Mouse (Mus musculus): ENCODE measurements around the gene Ptgis. TPM values are rescaled to one million over a fixed set of nuclear protein-coding genes. Genes with fewer than 3 reads are reported as not detected.
A peak's percentile ranks its signal among the peaks of the same experiment; 100 is the strongest.

Gene Ptgis
- polyA plus RNA-seq, 1 experiment: 9.1 TPM

GRCm38 (mm10) chr2:167181662-167182389 is 58.6 kb downstream of the Ptgis start:
- TF ChIP-seq CTCF (IDR thresholded peaks at IDR 0.05; ENCODE audit: control insufficient read depth, insufficient read depth, insufficient replicate concordance, low read depth, low read length): no peak
- TF ChIP-seq POLR2A (IDR thresholded peaks at IDR 0.05; ENCODE audit: control insufficient read depth, low read depth, low read length): no peak
- Histone ChIP-seq H3K4me1 (ENCODE audit: control insufficient read depth, insufficient read depth, low read length) (no peaks in the 10 kb centered on the region), H3K27me3 (ENCODE audit: control insufficient read depth, insufficient read depth, low read length) (no peaks in the 10 kb centered on the region), H3K36me3 (ENCODE audit: control insufficient read depth, insufficient read depth, low read length) (no peaks in the 10 kb centered on the region), H3K27ac (ENCODE audit: control insufficient read depth, insufficient read depth, low read depth, low read length) (no peak overlapping the region), H3K4me3 (ENCODE audit: control insufficient read depth, low read depth, low read length) (no peak overlapping the region)

- no peak overlapping the region for H3K27ac ChIP-seq (ENCODE audit: control insufficient read depth, insufficient read depth, low read depth, low read length)
- no peak overlapping the region for H3K4me3 ChIP-seq (ENCODE audit: control insufficient read depth, low read depth, low read length)
- TF ChIP-seq POLR2A (IDR thresholded peaks at IDR 0.05; ENCODE audit: control insufficient read depth, low read depth, low read length) (no peak), CTCF (IDR thresholded peaks at IDR 0.05; ENCODE audit: control insufficient read depth, insufficient read depth, insufficient replicate concordance, low read depth, low read length) (no peak)
- no peaks in the 10 kb centered on the region for H3K27me3 ChIP-seq (ENCODE audit: control insufficient read depth, insufficient read depth, low read length)
- H3K36me3 ChIP-seq (ENCODE audit: control insufficient read depth, insufficient read depth, low read length): no peaks in the 10 kb centered on the region
- H3K4me1 ChIP-seq (ENCODE audit: control insufficient read depth, insufficient read depth, low read length): no peaks in the 10 kb centered on the region
Observed at GRCm38 (mm10) chr2:167181096-167181495, 59.3 kb downstream of the Ptgis start.

GRCm38 (mm10) chr2:167179301-167179700 is 61.1 kb downstream of the Ptgis start:
- Histone ChIP-seq H3K36me3 (ENCODE audit: control insufficient read depth, insufficient read depth, low read length) (no peaks in the 10 kb centered on the region), H3K27ac (ENCODE audit: control insufficient read depth, insufficient read depth, low read depth, low read length) (no peak overlapping the region), H3K27me3 (ENCODE audit: control insufficient read depth, insufficient read depth, low read length) (no peaks in the 10 kb centered on the region), H3K4me3 (ENCODE audit: control insufficient read depth, low read depth, low read length) (no peak overlapping the region), H3K4me1 (ENCODE audit: control insufficient read depth, insufficient read depth, low read length) (no peaks in the 10 kb centered on the region)
- no peak for TF ChIP-seq POLR2A (IDR thresholded peaks at IDR 0.05; ENCODE audit: control insufficient read depth, low read depth, low read length)
- TF ChIP-seq CTCF (IDR thresholded peaks at IDR 0.05; ENCODE audit: control insufficient read depth, insufficient read depth, insufficient replicate concordance, low read depth, low read length): no peak

- H3K27ac ChIP-seq (ENCODE audit: control insufficient read depth, insufficient read depth, low read depth, low read length): no peak overlapping the region
- no peaks in the 10 kb centered on the region for H3K27me3 ChIP-seq (ENCODE audit: control insufficient read depth, insufficient read depth, low read length)
- H3K36me3 ChIP-seq (ENCODE audit: control insufficient read depth, insufficient read depth, low read length): no peaks in the 10 kb centered on the region
- H3K4me1 ChIP-seq (ENCODE audit: control insufficient read depth, insufficient read depth, low read length): no peaks in the 10 kb centered on the region
- TF ChIP-seq POLR2A (IDR thresholded peaks at IDR 0.05; ENCODE audit: control insufficient read depth, low read depth, low read length) (no peak), CTCF (IDR thresholded peaks at IDR 0.05; ENCODE audit: control insufficient read depth, insufficient read depth, insufficient replicate concordance, low read depth, low read length) (no peak)
- H3K4me3 ChIP-seq (ENCODE audit: control insufficient read depth, low read depth, low read length): no peak overlapping the region
Observed at GRCm38 (mm10) chr2:167177231-167177641, 63.2 kb downstream of the Ptgis start.

- Histone ChIP-seq H3K36me3 (ENCODE audit: control insufficient read depth, insufficient read depth, low read length) (no peaks in the 10 kb centered on the region), H3K27me3 (ENCODE audit: control insufficient read depth, insufficient read depth, low read length) (no peaks in the 10 kb centered on the region), H3K4me3 (ENCODE audit: control insufficient read depth, low read depth, low read length) (peak overlapping the region; percentile 22; the same call in 1 of the 2 replicates), H3K4me1 (ENCODE audit: control insufficient read depth, insufficient read depth, low read length) (no peaks in the 10 kb centered on the region), H3K27ac (ENCODE audit: control insufficient read depth, insufficient read depth, low read depth, low read length) (no peak overlapping the region)
- TF ChIP-seq POLR2A (IDR thresholded peaks at IDR 0.05; ENCODE audit: control insufficient read depth, low read depth, low read length): no peak
- no peak for TF ChIP-seq CTCF (IDR thresholded peaks at IDR 0.05; ENCODE audit: control insufficient read depth, insufficient read depth, insufficient replicate concordance, low read depth, low read length)
Observed at GRCm38 (mm10) chr2:167175284-167175683, 65.1 kb downstream of the Ptgis start.

GRCm38 (mm10) chr2:167173051-167173875 is 67.1 kb downstream of the Ptgis start:
- no peak for TF ChIP-seq POLR2A (IDR thresholded peaks at IDR 0.05; ENCODE audit: control insufficient read depth, low read depth, low read length)
- no peak for TF ChIP-seq CTCF (IDR thresholded peaks at IDR 0.05; ENCODE audit: control insufficient read depth, insufficient read depth, insufficient replicate concordance, low read depth, low read length)
- H3K27ac ChIP-seq (ENCODE audit: control insufficient read depth, insufficient read depth, low read depth, low read length): no peak overlapping the region
- H3K4me1 ChIP-seq (ENCODE audit: control insufficient read depth, insufficient read depth, low read length): no peaks in the 10 kb centered on the region; the same call in 1 of the 2 replicates
- H3K36me3 ChIP-seq (ENCODE audit: control insufficient read depth, insufficient read depth, low read length): no peaks in the 10 kb centered on the region
- no peak overlapping the region for H3K4me3 ChIP-seq (ENCODE audit: control insufficient read depth, low read depth, low read length)
- H3K27me3 ChIP-seq (ENCODE audit: control insufficient read depth, insufficient read depth, low read length): no peaks in the 10 kb centered on the region

GRCm38 (mm10) chr2:167167515-167168212 is 72.7 kb downstream of the Ptgis start:
- H3K27me3 ChIP-seq (ENCODE audit: control insufficient read depth, insufficient read depth, low read length): no peaks in the 10 kb centered on the region
- H3K4me3 ChIP-seq (ENCODE audit: control insufficient read depth, low read depth, low read length): no peak overlapping the region
- no peaks in the 10 kb centered on the region for H3K36me3 ChIP-seq (ENCODE audit: control insufficient read depth, insufficient read depth, low read length)
- H3K4me1 ChIP-seq (ENCODE audit: control insufficient read depth, insufficient read depth, low read length): peaks cover 4% of the 10 kb centered on the region
- peak overlapping the region; percentile 12 for H3K27ac ChIP-seq (ENCODE audit: control insufficient read depth, insufficient read depth, low read depth, low read length)
- TF ChIP-seq CTCF (IDR thresholded peaks at IDR 0.05; ENCODE audit: control insufficient read depth, insufficient read depth, insufficient replicate concordance, low read depth, low read length) (no peak), POLR2A (IDR thresholded peaks at IDR 0.05; ENCODE audit: control insufficient read depth, low read depth, low read length) (no peak)

Data from testis, adult 2 months (tissue).